Mouse (Mus musculus) heart, adult 8-10 months (tissue): Measurements from ENCODE around the gene Ptrh2. TPM values are rescaled to one million over a fixed set of nuclear protein-coding genes. Genes with fewer than 3 reads are reported as not detected.
A peak's percentile ranks its signal among the peaks of the same experiment; 100 is the strongest.

Experiments
- DNase-seq: peaks from one replicate; pipeline ENCODE4 v3.0.0; 2022; ENCODE audit warnings: low spot score
- total RNA-seq, 4 experiments: library from RNA; stranded (reverse); gene quantifications; 2 replicates each; pipeline ENCODE4 v1.2.4; 2022

Gene Ptrh2
- total RNA-seq = 1 to 10 TPM; 6.6 to 7.3 (median 7.1) TPM

GRCm38 (mm10) chr11:86683395-86684125 is at the start of gene Ptrh2, which contains the start of gene Vmp1:
Gene Ptrh2 (plus strand): TSS chr11:86683985.
Gene Vmp1 (minus strand): TSS chr11:86683836.
- DNase-seq = peak; percentile 87

- DNase-seq = no peak
Measured at GRCm38 (mm10) chr11:86634396-86634795, 49.4 kb upstream of the Ptrh2 start.

- no peak for DNase-seq
Measured at GRCm38 (mm10) chr11:86637697-86638096, 46.1 kb upstream of the Ptrh2 start.

DNA sequence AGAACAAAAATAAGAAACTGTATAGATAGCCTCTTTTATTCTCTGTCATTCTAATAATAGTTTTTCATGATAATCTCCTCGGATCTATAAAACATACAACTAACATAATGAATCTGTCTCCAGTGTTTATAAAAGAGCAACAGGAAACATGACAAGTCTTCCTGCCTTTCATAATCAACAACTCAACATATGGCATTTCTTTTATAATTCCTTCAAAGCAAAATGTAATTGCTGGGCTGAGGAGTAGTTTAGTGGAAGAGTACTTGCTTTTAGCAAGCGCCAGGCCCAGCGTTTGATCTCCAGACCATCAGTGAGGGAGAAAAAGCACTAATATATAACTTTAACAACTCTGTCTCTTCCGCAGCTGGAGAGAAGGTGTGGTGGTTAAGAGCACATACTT is 42.1 kb upstream of the Ptrh2 start:
- no peak for DNase-seq

DNA sequence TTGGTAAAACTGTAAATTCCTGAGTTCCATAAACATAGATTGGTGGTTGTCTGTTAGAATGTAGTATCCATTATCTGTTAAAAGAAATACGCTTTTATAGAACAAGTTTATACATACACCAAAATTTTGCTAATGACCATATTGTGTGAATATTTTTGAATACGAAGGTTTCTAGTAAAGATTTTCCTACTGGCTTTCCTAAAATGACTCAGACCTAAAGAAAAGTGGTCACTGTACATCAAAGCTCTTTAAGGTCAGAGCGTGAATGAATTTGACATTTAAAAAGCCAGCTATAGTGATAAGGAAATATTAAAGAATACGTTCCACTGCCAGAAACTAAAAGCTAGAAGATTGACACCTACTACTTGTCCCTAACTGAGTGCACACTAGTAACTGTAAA is 39.2 kb upstream of the Ptrh2 start:
- no peak for DNase-seq

DNA sequence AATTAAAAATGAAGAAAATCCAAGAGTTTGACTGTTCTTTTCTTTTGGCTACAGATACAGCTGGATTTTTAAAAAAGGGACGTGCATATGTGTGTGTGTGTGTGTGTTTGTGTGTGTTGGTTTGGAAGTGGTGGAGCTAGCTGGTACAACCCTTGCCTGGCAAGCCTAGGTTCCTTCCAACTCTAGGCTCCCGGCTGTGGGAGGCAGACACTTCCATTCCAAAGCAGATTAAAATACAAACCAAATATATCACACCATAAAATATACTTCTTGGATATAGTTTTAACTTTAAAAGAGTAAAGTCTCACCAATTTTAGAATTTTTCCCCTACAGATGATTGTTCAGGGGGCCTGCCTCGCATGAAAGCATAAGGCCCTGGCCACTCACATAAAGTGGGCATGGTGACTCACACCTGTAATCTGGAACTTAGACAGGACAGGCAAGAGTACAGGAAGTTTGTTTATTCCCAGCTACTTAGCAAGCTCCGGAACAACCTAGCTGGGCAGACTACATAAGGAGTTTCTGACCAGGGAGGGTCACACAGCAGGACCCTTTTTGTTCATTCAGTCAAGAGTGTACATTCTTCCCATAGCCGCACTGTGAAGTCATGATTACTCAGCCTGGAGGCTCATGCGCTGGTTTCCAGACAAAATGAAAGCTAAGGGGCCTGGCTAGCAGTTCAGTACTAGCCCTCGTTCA is 37.5 kb upstream of the Ptrh2 start:
- no peak for DNase-seq

DNA sequence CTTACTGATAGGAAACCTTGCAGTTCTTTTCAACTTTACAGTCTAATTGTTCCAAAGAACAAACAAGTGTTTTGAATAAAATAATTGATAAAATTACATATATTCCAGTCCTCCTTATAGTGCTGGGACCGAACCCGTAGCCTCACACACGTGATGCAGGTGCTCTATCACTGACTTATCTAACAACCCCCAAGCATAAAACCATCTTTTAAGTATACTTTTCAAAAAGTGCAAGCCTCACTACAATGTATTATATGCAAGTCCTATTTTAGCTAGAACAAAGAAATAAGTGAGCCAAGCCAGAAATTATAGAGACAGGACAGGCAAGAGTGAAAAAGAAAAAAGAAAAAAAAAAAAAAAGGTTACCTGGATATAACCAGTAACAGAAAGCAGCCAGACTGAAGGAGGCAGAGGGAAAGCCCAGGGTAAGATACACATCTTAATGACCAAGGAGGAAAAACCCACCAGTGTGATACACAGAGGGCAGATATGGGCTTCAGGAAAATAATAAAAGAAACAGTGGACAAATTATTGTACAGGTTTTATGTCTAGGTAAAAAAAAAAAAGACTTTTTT is 36.8 kb upstream of the Ptrh2 start:
- DNase-seq = no peak

GRCm38 (mm10) chr11:86647706-86648447 is 35.9 kb upstream of the Ptrh2 start:
- DNase-seq = no peak

GRCm38 (mm10) chr11:86649542-86649941 is 34.2 kb upstream of the Ptrh2 start:
- DNase-seq = no peak

DNA sequence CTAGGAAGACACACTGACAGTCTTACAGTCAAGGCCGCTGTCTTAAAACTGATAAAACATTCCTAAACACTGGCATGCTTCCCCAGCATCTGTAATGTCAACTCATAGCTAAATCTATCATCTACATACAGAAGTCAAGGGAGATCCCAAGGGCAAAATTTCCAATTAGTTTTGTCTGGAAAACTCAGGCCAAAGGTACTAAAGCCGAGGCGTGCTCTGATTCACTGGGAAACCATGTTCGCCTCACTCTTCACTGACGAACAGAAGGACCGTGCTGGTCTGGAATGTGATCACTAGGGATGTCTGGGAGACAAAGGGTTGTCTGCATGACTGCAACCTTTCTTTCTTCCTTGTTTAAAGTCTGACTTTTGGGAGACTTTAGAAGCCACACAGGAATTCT is 33.1 kb upstream of the Ptrh2 start:
- DNase-seq = no peak

- DNase-seq = no peak
Measured at GRCm38 (mm10) chr11:86652578-86652979, 31.2 kb upstream of the Ptrh2 start.

DNA sequence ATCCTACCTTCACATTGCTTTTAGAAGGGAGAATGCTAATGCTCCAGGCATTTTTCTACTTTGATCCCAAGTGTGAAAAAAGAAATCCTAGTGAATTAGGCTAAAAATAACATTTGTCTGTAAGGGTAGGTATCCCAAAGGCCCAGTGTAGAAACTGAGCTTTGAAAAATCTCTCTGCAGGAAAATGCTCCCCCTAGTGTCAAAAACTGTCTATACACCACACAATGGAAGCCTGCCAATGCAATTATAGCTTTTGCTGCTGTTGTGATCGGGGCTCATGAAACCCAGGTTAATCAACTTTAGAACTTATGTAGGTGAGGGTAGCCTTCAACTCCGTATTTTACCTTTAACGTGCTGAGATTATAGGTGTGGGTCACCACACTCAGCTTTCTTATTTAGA is 30.3 kb upstream of the Ptrh2 start:
- peak; percentile 81 for DNase-seq

DNA sequence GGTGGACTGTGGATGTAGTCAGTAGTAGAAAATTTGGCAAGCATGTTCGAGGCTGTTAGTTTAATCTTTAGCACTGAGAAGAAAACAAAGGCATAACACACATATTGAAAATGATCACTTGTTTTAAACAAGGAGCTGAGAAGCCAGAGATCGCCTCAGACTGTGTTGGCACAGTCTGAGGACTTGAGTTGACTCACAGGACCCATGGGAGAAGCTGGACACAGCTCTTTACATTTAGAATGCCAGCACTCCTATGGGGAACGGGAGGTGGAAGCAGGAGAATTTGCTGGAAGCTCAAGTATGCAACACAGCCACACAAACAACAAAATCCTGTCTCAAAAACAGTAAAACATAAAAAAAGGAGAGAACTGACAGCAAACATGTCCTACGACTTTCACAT is 29.7 kb upstream of the Ptrh2 start:
- DNase-seq = no peak

DNA sequence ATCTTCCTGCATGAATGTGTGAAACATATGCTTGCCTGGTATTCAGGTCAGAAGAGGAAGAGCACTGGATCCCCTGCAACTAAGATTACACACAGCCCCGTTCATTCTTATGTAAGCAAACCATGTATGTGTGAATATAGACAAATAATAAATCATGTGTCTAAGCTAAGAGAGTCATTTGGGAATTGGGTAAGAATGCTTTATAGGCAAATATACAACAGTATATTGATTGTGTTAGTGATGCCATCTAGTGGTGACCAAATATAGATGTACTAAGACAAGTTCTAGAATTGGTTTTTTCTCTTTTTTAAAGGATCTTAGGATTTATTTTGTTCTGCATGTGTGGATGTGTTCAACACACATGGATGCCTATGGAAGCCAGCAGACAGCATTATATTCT is 28.1 kb upstream of the Ptrh2 start:
- peak; percentile 16 for DNase-seq

- no peak for DNase-seq
Measured at GRCm38 (mm10) chr11:86656849-86657567, 26.8 kb upstream of the Ptrh2 start.

GRCm38 (mm10) chr11:86657863-86658262 is 25.9 kb upstream of the Ptrh2 start:
- DNase-seq = no peak

DNA sequence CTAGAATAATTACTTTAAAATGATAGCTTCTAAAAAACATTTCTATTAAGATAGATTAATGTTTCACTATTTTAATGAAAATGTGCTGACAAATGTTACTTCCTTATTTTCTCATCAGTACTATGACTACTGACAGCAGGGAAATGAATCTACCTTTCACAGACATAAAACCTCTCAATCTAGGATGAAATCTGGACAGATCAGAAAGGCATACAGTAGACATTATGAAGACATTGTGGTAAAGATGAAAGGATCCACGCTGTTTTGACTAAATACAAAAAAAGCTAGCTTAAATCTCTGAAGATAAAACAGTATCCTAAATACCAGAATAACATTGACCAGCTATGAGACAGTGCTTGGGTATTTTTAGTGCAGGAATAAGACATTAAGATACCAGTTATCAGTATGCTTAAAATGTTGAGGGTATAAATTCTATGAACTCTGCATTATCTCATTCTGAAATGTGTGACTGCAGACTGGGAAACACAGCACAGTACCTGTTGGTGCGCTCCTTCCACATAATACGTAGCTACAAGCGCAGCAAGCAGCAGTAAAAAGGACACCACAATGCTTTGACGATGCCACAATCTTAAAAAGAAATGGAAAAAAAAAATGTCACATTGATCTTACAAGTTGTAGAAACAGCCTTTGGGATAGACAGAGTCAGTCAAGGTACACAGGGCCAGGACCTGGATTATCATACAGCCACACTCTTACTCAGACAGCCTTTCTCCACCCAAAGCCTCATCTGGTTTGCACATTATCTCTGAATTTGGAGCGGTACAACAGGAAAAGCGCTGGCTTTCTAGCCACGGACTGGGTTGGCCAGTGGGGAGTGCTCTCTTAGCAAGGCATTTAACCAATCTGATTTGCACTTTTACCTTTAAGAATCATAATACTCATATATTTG is 20.5 kb upstream of the Ptrh2 start:
- DNase-seq = no peak

- no peak for DNase-seq
Measured at GRCm38 (mm10) chr11:86663977-86664376, 19.8 kb upstream of the Ptrh2 start.

DNA sequence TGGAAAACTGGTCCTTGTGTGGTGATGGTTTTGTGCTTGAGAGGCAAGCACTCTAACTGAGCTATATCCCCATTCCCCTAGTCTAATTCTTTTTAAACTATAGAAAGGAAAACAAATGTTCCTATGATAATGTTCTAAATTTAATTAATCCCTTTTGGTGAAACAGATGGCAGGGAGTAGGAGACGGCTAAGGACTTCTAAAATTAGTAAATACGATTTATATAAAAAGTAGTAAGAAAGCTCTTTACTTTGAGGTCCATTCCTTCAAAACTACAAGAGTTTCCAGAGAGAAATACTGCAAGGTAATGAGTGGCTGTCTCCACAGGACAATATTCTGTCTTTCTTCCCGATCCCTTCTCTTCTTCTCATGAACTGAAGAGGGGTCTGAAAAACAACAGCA is 19.4 kb upstream of the Ptrh2 start:
- no peak for DNase-seq

- no peak for DNase-seq
Measured at GRCm38 (mm10) chr11:86667553-86667952, 16.2 kb upstream of the Ptrh2 start.
